Mouse (Mus musculus) ES-CJ7 (cell line): ENCODE data around the gene Ago3.

Experiments
- DNase-seq: peaks from one replicate; pipeline ENCODE4 v3.0.0; 2011; ENCODE audit warnings: low read depth, low spot score

Ago3 gene

GRCm38 (mm10) chr4:126423866-126424265 lies 5.5 kb downstream of the Ago3 start:
- DNase-seq: no peak

GRCm38 (mm10) chr4:126415707-126416106 lies 13.6 kb downstream of the Ago3 start:
- DNase-seq: no peak

- no peak for DNase-seq
Observed at GRCm38 (mm10) chr4:126412526-126412925, 16.8 kb downstream of the Ago3 start.

GRCm38 (mm10) chr4:126371497-126371896 lies 57.9 kb downstream of the Ago3 start:
- DNase-seq: no peak

- DNase-seq: no peak
Observed at GRCm38 (mm10) chr4:126360069-126360468, 69.3 kb downstream of the Ago3 start.

- DNase-seq: no peak
Observed at GRCm38 (mm10) chr4:126343451-126343850, 85.9 kb downstream of the Ago3 start.

- peak; percentile 80 for DNase-seq
Observed at GRCm38 (mm10) chr4:126339461-126339860, 89.9 kb downstream of the Ago3 start.

- peak; percentile 70 for DNase-seq
Observed at GRCm38 (mm10) chr4:126332358-126332757, 97.0 kb downstream of the Ago3 start.

- no peak for DNase-seq
Observed at GRCm38 (mm10) chr4:126331751-126332150, 97.6 kb downstream of the Ago3 start.

GRCm38 (mm10) chr4:126330295-126330694 lies 99.1 kb downstream of the Ago3 start:
- no peak for DNase-seq

GRCm38 (mm10) chr4:126326036-126326435 lies 103.3 kb downstream of the Ago3 start:
- peak; percentile 72 for DNase-seq

GRCm38 (mm10) chr4:126325281-126325861 lies 104.0 kb downstream of the Ago3 start, which contains the start of gene Tekt2:
Tekt2 (minus strand) TSS chr4:126325688.
- peak; percentile 35 for DNase-seq

- DNase-seq: no peak
Observed at GRCm38 (mm10) chr4:126324861-126325260, 104.5 kb downstream of the Ago3 start.

GRCm38 (mm10) chr4:126322646-126323045 lies 106.7 kb downstream of the Ago3 start:
- no peak for DNase-seq

- no peak for DNase-seq
Observed at GRCm38 (mm10) chr4:126321854-126322511, 107.4 kb downstream of the Ago3 start.

GRCm38 (mm10) chr4:126321111-126321853 lies 108.1 kb downstream of the Ago3 start, which contains the start of gene Adprhl2:
Adprhl2 (minus strand) TSS chr4:126321703.
- DNase-seq: peak; percentile 98

GRCm38 (mm10) chr4:126319806-126320205 lies 109.5 kb downstream of the Ago3 start:
- no peak for DNase-seq

GRCm38 (mm10) chr4:126316443-126317040 lies 112.8 kb downstream of the Ago3 start:
- no peak for DNase-seq

- no peak for DNase-seq
Observed at GRCm38 (mm10) chr4:126315931-126316330, 113.4 kb downstream of the Ago3 start.

- DNase-seq: no peak
Observed at GRCm38 (mm10) chr4:126314393-126314792, 115.0 kb downstream of the Ago3 start.

- DNase-seq: no peak
Observed at GRCm38 (mm10) chr4:126313202-126313601, 116.2 kb downstream of the Ago3 start.

- no peak for DNase-seq
Observed at GRCm38 (mm10) chr4:126311566-126312200, 117.7 kb downstream of the Ago3 start.
